Mouse (Mus musculus) midbrain, embryonic 13.5 days (tissue): ENCODE results near the gene Olfr1440. TPM values are rescaled to one million over a fixed set of nuclear protein-coding genes. Genes with fewer than 3 reads are reported as not detected.

ENCODE experiments used
- ATAC-seq: fragments of 200-750 bp; cut with Nextera tagmentation; 2 replicates; pipeline ENCODE4 v1.8.0; 2017; ENCODE audit warnings: mild to moderate bottlenecking, moderate TSS enrichment, moderate library complexity
- H3K27ac ChIP-seq: fragments of 300-500 bp; sonication (generic); 2 replicates; pipeline ENCODE4 v1.5.1; 2015; ENCODE audit warnings: inconsistent platforms, mild to moderate bottlenecking, moderate library complexity
- H3K27me3 ChIP-seq: fragments of 300-500 bp; sonication (generic); 2 replicates; pipeline ENCODE4 v1.6.1; 2015; ENCODE audit warnings: mild to moderate bottlenecking, inconsistent platforms
- H3K36me3 ChIP-seq: fragments of 300-500 bp; sonication (generic); 2 replicates; pipeline ENCODE4 v1.6.1; 2015; ENCODE audit warnings: mild to moderate bottlenecking, inconsistent platforms
- H3K4me1 ChIP-seq: fragments of 300-500 bp; sonication (generic); replicated peaks from 2 replicates; pipeline ENCODE4 v1.6.1; 2015; ENCODE audit warnings: inconsistent platforms
- H3K4me2 ChIP-seq: fragments of 300-500 bp; sonication (generic); replicated peaks from 2 replicates; pipeline ENCODE4 v1.6.1; 2015; ENCODE audit warnings: moderate library complexity, mild to moderate bottlenecking, inconsistent platforms
- H3K4me3 ChIP-seq: fragments of 300-500 bp; sonication (generic); replicated peaks from 2 replicates; pipeline ENCODE4 v1.5.1; 2015; ENCODE audit warnings: mild to moderate bottlenecking, inconsistent platforms
- H3K9ac ChIP-seq: fragments of 300-500 bp; sonication (generic); replicated peaks from 2 replicates; pipeline ENCODE4 v1.6.1; 2015; ENCODE audit warnings: mild to moderate bottlenecking, inconsistent platforms
- H3K9me3 ChIP-seq: fragments of 300-500 bp; sonication (generic); 2 replicates; pipeline ENCODE4 v1.6.1; 2016; ENCODE audit warnings: mild to moderate bottlenecking, inconsistent platforms
- WGBS: fragments of 180-500 bp; shearing (Covaris S2); methylation state at CpG from one replicate; pipeline ENCODE4 v1.1.7; 2015; 5-methylcytosine and 5-hydroxymethylcytosine counted together
- polyA plus RNA-seq: library from polyadenylated mRNA; unstranded; fragments of >200 nt; fragmentation: Nextera tagmentation; extraction: Ambion mirVana; gene quantifications from 2 replicates; pipeline ENCODE4 v1.2.1, GENCODE M21; 2015

Gene Olfr1440
- not detected in 2 replicates for polyA plus RNA-seq

DNA sequence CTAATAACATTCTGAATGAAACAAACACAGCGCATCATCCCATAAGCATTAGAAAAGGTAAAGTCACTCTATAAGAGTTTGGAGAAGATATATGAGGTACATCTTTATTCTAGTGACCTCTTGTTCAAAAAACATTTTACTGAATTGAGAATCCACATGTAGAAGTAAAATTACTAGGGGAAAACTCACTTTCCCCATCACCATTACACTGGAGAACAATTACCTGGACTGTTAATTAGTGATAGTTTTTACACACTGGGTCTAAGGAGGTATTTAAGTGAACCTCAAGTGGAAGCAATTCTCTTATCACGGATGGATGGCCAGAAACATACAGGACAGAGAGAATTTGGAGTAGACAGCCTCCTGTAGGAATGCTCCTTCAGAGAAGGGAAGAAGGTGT is at the start of gene Olfr1440:
Gene Olfr1440 (plus strand): TSS at position 301 of the 400 bp plus-strand sequence.
- Histone ChIP-seq H3K9ac (no peak within 1 kb of the TSS), H3K4me3 (no peak within 1 kb of the TSS), H3K4me2 (no peak within 1 kb of the TSS), H3K36me3 (no peaks in the 10 kb centered on the region), H3K27ac (no peak within 1 kb of the TSS), H3K27me3 (no peaks in the 10 kb centered on the region), H3K9me3 (no peaks in the 10 kb centered on the region), H3K4me1 (no peaks in the 10 kb centered on the region)
- 82% methylated on average over 2 of the region's 2 CpGs for WGBS
- ATAC-seq = no peak

DNA sequence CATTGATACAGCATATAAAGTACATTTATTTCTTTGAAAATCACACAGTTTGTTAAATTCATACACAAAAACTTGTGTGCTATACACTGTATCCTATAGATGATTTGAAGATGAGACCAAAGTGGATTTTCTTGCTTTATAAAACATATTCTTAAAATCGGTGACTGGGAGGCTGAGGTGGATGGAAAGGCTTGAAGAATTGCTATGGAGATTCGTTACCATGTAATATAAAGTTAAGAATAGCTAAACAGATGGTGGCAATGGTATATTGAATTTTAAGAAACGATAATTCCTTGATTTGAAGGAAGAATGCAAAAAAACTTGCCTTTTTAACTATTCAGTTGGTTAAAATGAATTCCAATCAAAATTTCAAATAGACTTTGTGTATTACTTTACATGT is 14.1 kb upstream of the Olfr1440 start:
- 78% methylated on average over 3 of the region's 3 CpGs for WGBS
- H3K4me1 ChIP-seq = no peaks in the 10 kb centered on the region
- H3K36me3 ChIP-seq = no peaks in the 10 kb centered on the region
- no peak overlapping the region for H3K4me2 ChIP-seq
- no peak for ATAC-seq
- no peak overlapping the region for H3K9ac ChIP-seq
- H3K27me3 ChIP-seq = no peaks in the 10 kb centered on the region
- no peak overlapping the region for H3K27ac ChIP-seq
- no peaks in the 10 kb centered on the region for H3K9me3 ChIP-seq
- no peak overlapping the region for H3K4me3 ChIP-seq

DNA sequence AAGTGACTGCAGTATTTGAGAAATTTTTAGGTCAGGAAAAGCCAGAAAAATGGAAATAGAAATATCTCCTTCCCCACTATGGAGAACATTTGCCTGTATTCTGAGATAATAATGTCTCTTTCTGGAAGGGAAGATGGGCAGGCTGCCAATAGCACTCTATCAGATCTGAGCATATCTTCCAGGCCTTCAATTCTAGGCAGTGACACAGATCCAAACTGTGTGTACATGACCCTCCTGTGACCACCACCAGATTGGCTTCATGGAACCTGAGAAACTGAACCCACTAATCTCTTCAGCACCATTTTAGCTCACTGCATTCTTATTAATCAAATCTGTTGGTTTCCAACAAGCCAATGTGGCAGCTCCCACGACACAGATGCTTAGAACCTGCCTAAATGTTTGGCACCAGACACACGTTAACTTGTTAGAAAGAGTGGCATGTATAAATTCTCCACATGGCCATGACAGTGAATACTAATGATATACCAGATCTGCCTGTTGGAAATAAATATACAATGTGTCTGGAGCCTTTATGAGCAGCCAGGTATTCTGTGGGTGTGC is 12.5 kb upstream of the Olfr1440 start:
- no peaks in the 10 kb centered on the region for H3K4me1 ChIP-seq
- no peak overlapping the region for H3K27ac ChIP-seq
- H3K9ac ChIP-seq = no peak overlapping the region
- H3K9me3 ChIP-seq = no peaks in the 10 kb centered on the region
- no peak overlapping the region for H3K4me3 ChIP-seq
- H3K36me3 ChIP-seq = no peaks in the 10 kb centered on the region
- H3K27me3 ChIP-seq = no peaks in the 10 kb centered on the region
- no peak overlapping the region for H3K4me2 ChIP-seq
- ATAC-seq = no peak
- WGBS = 76% methylated on average over 2 of the region's 2 CpGs

DNA sequence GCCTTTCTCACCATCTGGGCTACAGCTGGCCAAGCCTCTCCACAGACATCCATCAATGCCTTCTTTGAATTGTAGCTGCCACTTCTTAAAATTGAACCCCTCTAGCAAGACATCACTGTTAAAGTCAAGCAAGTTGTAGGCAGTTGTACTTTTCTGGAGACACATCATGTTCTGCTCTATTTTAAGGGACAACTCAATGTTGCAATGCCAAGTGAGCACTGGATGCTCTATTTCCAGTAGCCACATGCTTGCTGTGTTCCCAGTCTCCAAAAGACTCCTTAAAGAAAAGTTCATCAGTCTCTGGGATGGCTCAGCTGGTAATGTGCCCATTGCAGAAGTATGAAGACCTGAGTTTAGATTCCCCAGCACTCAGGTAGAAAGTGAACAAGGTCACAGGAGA is 26.7 kb downstream of the Olfr1440 start:
- Histone ChIP-seq H3K27me3 (no peaks in the 10 kb centered on the region), H3K9ac (no peak overlapping the region), H3K9me3 (no peaks in the 10 kb centered on the region), H3K36me3 (no peaks in the 10 kb centered on the region), H3K4me1 (no peaks in the 10 kb centered on the region), H3K4me2 (no peak overlapping the region), H3K4me3 (no peak overlapping the region), H3K27ac (no peak overlapping the region)
- no peak for ATAC-seq

DNA sequence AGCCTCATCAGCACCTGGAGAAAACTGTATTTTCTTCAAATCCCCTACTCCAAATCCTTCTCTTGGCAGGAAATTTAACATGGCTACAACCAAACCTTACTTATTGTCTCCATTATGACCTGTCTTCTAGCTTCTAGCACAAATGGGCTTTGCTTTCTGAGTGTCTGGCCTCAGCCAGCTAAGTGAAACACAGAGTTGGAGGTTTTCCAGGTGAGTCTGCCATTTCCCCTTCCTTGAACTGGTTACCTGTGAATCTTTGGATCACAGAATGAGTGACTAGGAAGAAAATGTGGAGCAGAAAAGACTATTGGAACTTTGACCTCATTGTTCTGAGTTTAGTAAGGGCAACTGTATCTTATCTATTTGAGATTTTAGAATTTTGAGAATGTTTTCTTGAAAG is 30.3 kb downstream of the Olfr1440 start, which contains the start of gene Olfr1441:
Gene Olfr1441 (plus strand): TSS at position 73 of the 400 bp plus-strand sequence.
- no peaks in the 10 kb centered on the region for H3K36me3 ChIP-seq
- ATAC-seq = no peak
- H3K4me3 ChIP-seq = no peak within 1 kb of the TSS
- H3K4me2 ChIP-seq = no peak within 1 kb of the TSS
- no peaks in the 10 kb centered on the region for H3K27me3 ChIP-seq
- H3K27ac ChIP-seq = no peak within 1 kb of the TSS
- no peak within 1 kb of the TSS for H3K9ac ChIP-seq
- H3K9me3 ChIP-seq = no peaks in the 10 kb centered on the region
- H3K4me1 ChIP-seq = no peaks in the 10 kb centered on the region

DNA sequence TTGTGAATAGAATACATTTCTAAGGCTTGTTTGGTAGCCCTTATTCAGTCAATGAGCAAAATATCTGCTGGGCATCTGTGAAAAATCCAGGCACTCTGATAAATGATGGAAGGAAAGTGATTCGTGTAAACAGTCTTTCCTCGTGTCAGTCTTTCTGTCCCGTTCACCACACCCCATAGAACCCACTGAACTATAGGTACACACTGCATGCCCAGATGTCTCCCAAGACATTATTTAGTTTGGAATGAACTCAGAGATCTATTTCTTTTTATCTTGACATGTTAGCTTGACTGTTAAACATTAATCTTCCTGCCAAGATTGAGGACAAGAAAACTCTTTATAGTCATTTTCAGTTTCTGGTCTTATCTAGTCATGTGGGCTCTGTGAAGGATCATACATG is 31.2 kb downstream of the Olfr1440 start:
- H3K27ac ChIP-seq = no peak overlapping the region
- no peak for ATAC-seq
- 89% methylated on average over 3 of the region's 3 CpGs for WGBS

DNA sequence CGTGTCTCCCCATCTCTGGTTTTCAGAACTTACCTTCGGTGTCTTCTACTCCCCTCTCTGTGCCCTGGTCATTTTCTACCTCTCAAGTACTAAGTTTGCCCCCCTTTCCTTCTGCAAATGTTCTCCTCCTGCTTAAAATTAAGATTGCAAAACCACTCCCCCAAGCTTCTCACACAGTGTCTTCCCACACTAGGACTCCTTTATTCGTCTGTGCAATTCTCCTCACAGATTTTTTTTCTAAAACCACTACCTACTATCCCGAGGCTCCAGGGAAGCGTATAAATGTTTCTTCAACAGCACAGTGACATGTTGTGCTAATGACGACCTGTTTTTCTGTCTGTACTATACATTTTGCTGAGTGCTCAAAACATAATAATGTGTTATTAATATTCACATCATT is 33.5 kb downstream of the Olfr1440 start:
- H3K4me2 ChIP-seq = no peak overlapping the region
- H3K9ac ChIP-seq = no peak overlapping the region
- WGBS = 84% methylated on average over 6 of the region's 6 CpGs

More for the DNA sequence above, 31.2 kb downstream of the Olfr1440 start:
- H3K4me1 ChIP-seq = no peaks in the 10 kb centered on the region
- no peak overlapping the region for H3K9ac ChIP-seq
- no peak overlapping the region for H3K4me3 ChIP-seq
- H3K9me3 ChIP-seq = no peaks in the 10 kb centered on the region
- H3K36me3 ChIP-seq = no peaks in the 10 kb centered on the region
- H3K27me3 ChIP-seq = no peaks in the 10 kb centered on the region
- H3K4me2 ChIP-seq = no peak overlapping the region

DNA sequence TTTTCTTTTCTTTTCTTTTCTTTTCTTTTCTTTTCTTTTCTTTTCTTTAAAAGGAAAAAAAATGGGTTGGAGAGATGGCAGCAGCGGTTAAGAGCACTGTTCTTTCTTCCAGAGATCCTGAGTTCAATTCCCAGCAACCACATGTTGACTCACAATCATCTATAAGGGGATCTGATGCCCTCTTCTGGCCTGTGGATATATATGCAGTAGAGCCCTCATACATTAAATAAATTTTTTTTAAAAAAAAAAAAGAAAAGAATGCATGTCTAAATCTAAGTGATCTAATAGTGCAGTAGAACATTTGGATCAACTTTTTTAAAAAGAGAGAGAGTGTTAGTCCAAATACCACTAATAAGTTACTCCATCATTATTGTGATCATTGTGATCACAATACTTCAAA is 34.6 kb downstream of the Olfr1440 start:
- no peaks in the 10 kb centered on the region for H3K4me1 ChIP-seq
- 94% methylated on average over 1 of the region's 1 CpGs for WGBS
- no peak overlapping the region for H3K27ac ChIP-seq
- no peak for ATAC-seq
- no peak overlapping the region for H3K4me3 ChIP-seq
- H3K9ac ChIP-seq = no peak overlapping the region
- H3K36me3 ChIP-seq = no peaks in the 10 kb centered on the region
- no peaks in the 10 kb centered on the region for H3K9me3 ChIP-seq
- H3K4me2 ChIP-seq = no peak overlapping the region
- no peaks in the 10 kb centered on the region for H3K27me3 ChIP-seq

More for the DNA sequence above, 33.5 kb downstream of the Olfr1440 start:
- no peaks in the 10 kb centered on the region for H3K4me1 ChIP-seq
- H3K36me3 ChIP-seq = no peaks in the 10 kb centered on the region
- no peaks in the 10 kb centered on the region for H3K9me3 ChIP-seq
- no peaks in the 10 kb centered on the region for H3K27me3 ChIP-seq
- ATAC-seq = no peak
- no peak overlapping the region for H3K27ac ChIP-seq
- no peak overlapping the region for H3K4me3 ChIP-seq

DNA sequence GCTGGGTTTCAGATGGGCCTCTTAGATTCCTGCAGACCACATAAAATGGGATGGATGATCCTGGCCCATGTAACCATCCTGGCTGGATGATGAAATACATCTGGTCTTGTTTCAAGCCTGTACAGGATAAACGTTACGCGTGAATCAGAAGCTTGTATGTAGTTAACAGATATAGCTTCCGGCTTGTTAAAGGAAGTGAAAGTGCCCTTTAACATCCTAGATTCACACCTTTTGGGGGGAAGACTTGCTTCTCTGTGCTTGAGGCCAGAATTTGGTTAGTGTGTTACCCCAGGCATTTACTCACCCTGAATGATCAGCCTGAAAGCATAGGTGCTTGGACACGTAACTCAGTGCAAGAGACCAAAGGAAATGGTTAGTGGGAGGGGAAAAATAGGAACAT is 40.0 kb downstream of the Olfr1440 start:
- no peak overlapping the region for H3K27ac ChIP-seq
- WGBS = 97% methylated on average over 5 of the region's 5 CpGs
- no peaks in the 10 kb centered on the region for H3K27me3 ChIP-seq
- no peaks in the 10 kb centered on the region for H3K9me3 ChIP-seq
- H3K4me1 ChIP-seq = no peaks in the 10 kb centered on the region
- ATAC-seq = no peak
- H3K4me2 ChIP-seq = no peak overlapping the region
- H3K9ac ChIP-seq = no peak overlapping the region
- H3K4me3 ChIP-seq = no peak overlapping the region
- H3K36me3 ChIP-seq = no peaks in the 10 kb centered on the region

DNA sequence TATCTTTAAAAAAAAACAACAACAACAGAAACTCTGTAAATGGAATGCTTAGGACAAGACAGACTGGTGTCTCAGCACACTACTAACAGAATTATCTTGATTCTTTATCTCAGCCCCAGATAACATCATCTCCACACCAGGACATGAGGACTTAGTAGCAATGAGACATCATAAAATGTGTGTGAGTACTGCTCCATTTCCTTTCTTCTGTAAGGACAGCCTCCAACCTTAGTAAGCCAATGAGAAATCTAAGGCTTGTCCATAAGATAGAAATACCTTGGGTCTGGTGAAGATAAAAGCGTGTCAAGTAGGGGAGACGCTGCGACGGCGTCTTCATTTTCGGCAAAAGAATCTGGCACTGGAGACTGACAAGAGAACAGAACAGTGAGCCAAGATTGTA is 40.5 kb downstream of the Olfr1440 start, which contains the start of gene Pfpl:
Gene Pfpl (plus strand): TSS at position 301 of the 400 bp plus-strand sequence.
- no peak within 1 kb of the TSS for H3K27ac ChIP-seq
- no peak within 1 kb of the TSS for H3K9ac ChIP-seq
- no peaks in the 10 kb centered on the region for H3K36me3 ChIP-seq
- H3K4me3 ChIP-seq = no peak within 1 kb of the TSS
- H3K9me3 ChIP-seq = no peaks in the 10 kb centered on the region
- no peaks in the 10 kb centered on the region for H3K4me1 ChIP-seq
- H3K27me3 ChIP-seq = no peaks in the 10 kb centered on the region
- ATAC-seq = no peak
- whole genome bisulfite sequencing = 93% methylated on average over 6 of the region's 6 CpGs
- no peak within 1 kb of the TSS for H3K4me2 ChIP-seq

DNA sequence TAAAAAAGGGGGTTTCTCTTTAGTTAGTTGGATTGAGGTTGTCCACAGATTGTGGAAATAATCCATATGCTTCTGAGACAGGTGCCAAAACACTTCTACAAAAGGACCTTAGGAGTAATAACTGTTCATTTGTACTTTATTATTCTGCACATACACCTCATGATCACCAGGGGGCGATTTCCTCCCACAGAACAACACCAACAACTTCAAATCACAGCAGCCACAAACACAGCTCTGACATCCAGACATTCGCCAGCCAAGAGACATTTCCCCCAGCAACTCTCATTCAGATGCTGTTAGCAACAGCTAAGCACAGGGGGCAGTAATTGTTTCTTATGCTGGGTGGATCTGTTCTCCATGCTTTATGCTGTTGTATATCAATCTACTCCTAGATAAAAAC is 46.0 kb downstream of the Olfr1440 start:
- WGBS = 3% methylated on average over 2 of the region's 2 CpGs
- no peaks in the 10 kb centered on the region for H3K36me3 ChIP-seq
- no peak overlapping the region for H3K27ac ChIP-seq
- H3K9ac ChIP-seq = no peak overlapping the region
- no peak overlapping the region for H3K4me2 ChIP-seq
- no peaks in the 10 kb centered on the region for H3K27me3 ChIP-seq
- H3K9me3 ChIP-seq = no peaks in the 10 kb centered on the region
- no peak overlapping the region for H3K4me3 ChIP-seq
- H3K4me1 ChIP-seq = no peaks in the 10 kb centered on the region
- peak; percentile 65; the same call in 1 of the 2 replicates for ATAC-seq

DNA sequence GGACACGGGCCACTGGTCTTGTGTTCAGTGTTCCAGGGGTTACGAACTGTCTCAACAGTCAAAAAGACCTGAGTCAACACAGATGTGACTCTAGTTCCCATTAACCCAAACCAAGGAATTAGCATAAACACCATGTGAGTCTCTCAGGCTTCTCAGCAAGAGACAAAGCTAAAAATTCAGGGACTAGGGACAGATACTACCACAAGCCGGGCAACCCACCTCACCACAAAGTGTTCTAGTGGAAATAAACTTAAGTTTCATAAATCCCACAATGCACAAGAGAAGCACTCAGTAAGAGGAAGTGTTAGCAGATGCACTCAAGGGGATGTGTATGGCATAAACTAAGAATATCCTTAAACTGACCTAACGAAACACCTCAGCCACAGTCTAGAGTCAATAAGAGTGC is 47.9 kb downstream of the Olfr1440 start:
- no peak overlapping the region for H3K4me2 ChIP-seq
- ATAC-seq = no peak
- H3K36me3 ChIP-seq = no peaks in the 10 kb centered on the region
- no peak overlapping the region for H3K4me3 ChIP-seq
- H3K27ac ChIP-seq = no peak overlapping the region
- no peaks in the 10 kb centered on the region for H3K27me3 ChIP-seq
- no peak overlapping the region for H3K9ac ChIP-seq
- no peaks in the 10 kb centered on the region for H3K4me1 ChIP-seq
- WGBS = 88% methylated on average over 4 of the region's 4 CpGs
- H3K9me3 ChIP-seq = no peaks in the 10 kb centered on the region
